Mouse (Mus musculus): ENCODE data around the gene Poldip2.
A peak's percentile ranks its signal among the peaks of the same experiment; 100 is the strongest.

The Poldip2 gene

GRCm38 (mm10) chr11:78544449-78545111 is 32.6 kb downstream of the Poldip2 start:
- no peak for DNase-seq

GRCm38 (mm10) chr11:78545181-78545580 is 33.2 kb downstream of the Poldip2 start:
- DNase-seq, result no peak

- DNase-seq, result no peak
These were observed 35.9 kb downstream of the Poldip2 start for GRCm38 (mm10) chr11:78547718-78548460.

GRCm38 (mm10) chr11:78549491-78549987 is 37.5 kb downstream of the Poldip2 start:
- no peak for DNase-seq

- peak; percentile 91 to 95 for DNase-seq
These were observed 38.4 kb downstream of the Poldip2 start, which contains the start of gene Tmem97 for GRCm38 (mm10) chr11:78550168-78551058. TSS of gene Tmem97 (minus strand) at chr11:78550777.

GRCm38 (mm10) chr11:78551059-78551398 is 39.0 kb downstream of the Poldip2 start:
- DNase-seq, result no peak

- no peak for DNase-seq
These were observed 43.6 kb downstream of the Poldip2 start for GRCm38 (mm10) chr11:78555623-78556022.

- no peak for DNase-seq
These were observed 44.1 kb downstream of the Poldip2 start for GRCm38 (mm10) chr11:78556070-78556469.

GRCm38 (mm10) chr11:78557241-78557640 is 45.2 kb downstream of the Poldip2 start:
- no peak for DNase-seq

GRCm38 (mm10) chr11:78560447-78560846 is 48.5 kb downstream of the Poldip2 start:
- peak; percentile 67 to 77 for DNase-seq

- no peak for DNase-seq
These were observed 54.8 kb downstream of the Poldip2 start for GRCm38 (mm10) chr11:78566775-78567174.

- no peak for DNase-seq
These were observed 55.6 kb downstream of the Poldip2 start for GRCm38 (mm10) chr11:78567614-78568013.

GRCm38 (mm10) chr11:78568827-78569226 is 56.8 kb downstream of the Poldip2 start:
- DNase-seq, result no peak

- DNase-seq, result no peak
These were observed 57.8 kb downstream of the Poldip2 start for GRCm38 (mm10) chr11:78569806-78570205.

GRCm38 (mm10) chr11:78571441-78571840 is 59.4 kb downstream of the Poldip2 start:
- DNase-seq, result no peak

GRCm38 (mm10) chr11:78571854-78572253 is 59.9 kb downstream of the Poldip2 start:
- no peak for DNase-seq

All from cerebellum, postnatal 36 days (tissue).